Mouse (Mus musculus): ENCODE results near the gene Cers2. TPM values are rescaled to one million over a fixed set of nuclear protein-coding genes. Genes with fewer than 3 reads are reported as not detected.

The Cers2 gene
- polyA plus RNA-seq, 1 experiment from 2014 or later: 97.4 TPM

DNA sequence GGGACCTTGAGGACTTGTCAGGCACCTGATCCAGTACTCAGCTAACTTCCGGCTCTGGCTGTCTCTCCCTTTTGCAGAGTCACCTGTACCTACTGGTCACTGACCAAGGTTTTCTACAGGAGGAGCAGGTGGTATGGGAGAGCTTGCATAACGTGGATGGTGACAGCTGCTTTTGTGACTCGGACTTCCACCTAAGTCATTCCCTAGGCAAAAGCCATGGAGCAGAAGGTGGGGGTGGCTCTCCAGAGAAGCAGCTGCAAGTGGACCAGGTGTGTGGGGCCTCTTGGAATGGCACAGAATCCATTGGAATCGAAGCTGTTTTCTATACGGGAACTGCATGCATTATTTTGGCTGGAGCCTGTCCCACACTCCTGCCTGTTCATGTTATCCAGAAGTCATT lies 19.9 kb upstream of the Cers2 start:
- 88% methylated on average over 5 of the region's 5 CpGs for WGBS
- Histone ChIP-seq H3K36me3 (ENCODE audit: control insufficient read depth, insufficient read depth, low read length) (no peaks in the 10 kb centered on the region), H3K4me2 (ENCODE audit: low read length) (no peak overlapping the region), H3K4me1 (ENCODE audit: control insufficient read depth, insufficient read depth, low read depth, low read length) (no peaks in the 10 kb centered on the region), H3K27ac (ENCODE audit: low read depth, low read length) (no peak overlapping the region), H3K27me3 (replicated peaks; ENCODE audit: control insufficient read depth, insufficient read depth, low read length) (no peaks in the 10 kb centered on the region), H3K9me3 (ENCODE audit: control insufficient read depth, low read length) (no peaks in the 10 kb centered on the region), H3K9ac (ENCODE audit: low read depth, low read length) (no peak overlapping the region), H3K4me3 (ENCODE audit: low read length) (no peak overlapping the region)
- no peak for ATAC-seq

- WGBS: 84% methylated on average over 11 of the region's 11 CpGs
- Histone ChIP-seq H3K4me3 (ENCODE audit: low read length) (no peak overlapping the region), H3K27ac (ENCODE audit: low read depth, low read length) (no peak overlapping the region), H3K27me3 (replicated peaks; ENCODE audit: control insufficient read depth, insufficient read depth, low read length) (no peaks in the 10 kb centered on the region), H3K4me1 (ENCODE audit: control insufficient read depth, insufficient read depth, low read depth, low read length) (no peaks in the 10 kb centered on the region), H3K9ac (ENCODE audit: low read depth, low read length) (no peak overlapping the region), H3K36me3 (ENCODE audit: control insufficient read depth, insufficient read depth, low read length) (no peaks in the 10 kb centered on the region), H3K4me2 (ENCODE audit: low read length) (no peak overlapping the region), H3K9me3 (ENCODE audit: control insufficient read depth, low read length) (no peaks in the 10 kb centered on the region)
- no peak for ATAC-seq
Measured at GRCm38 (mm10) chr3:95295321-95296102, 19.1 kb upstream of the Cers2 start.

GRCm38 (mm10) chr3:95296103-95296469 lies 18.5 kb upstream of the Cers2 start:
- no peaks in the 10 kb centered on the region for H3K9me3 ChIP-seq (ENCODE audit: control insufficient read depth, low read length)
- whole genome bisulfite sequencing: 8% methylated on average over 5 of the region's 5 CpGs
- peak; percentile 38; the same call in 1 of the 2 replicates for ATAC-seq
- H3K27me3 ChIP-seq (replicated peaks; ENCODE audit: control insufficient read depth, insufficient read depth, low read length): no peaks in the 10 kb centered on the region
- no peak overlapping the region for H3K9ac ChIP-seq (ENCODE audit: low read depth, low read length)
- H3K4me2 ChIP-seq (ENCODE audit: low read length): no peak overlapping the region
- H3K36me3 ChIP-seq (ENCODE audit: control insufficient read depth, insufficient read depth, low read length): no peaks in the 10 kb centered on the region
- no peak overlapping the region for H3K4me3 ChIP-seq (ENCODE audit: low read length)
- H3K4me1 ChIP-seq (ENCODE audit: control insufficient read depth, insufficient read depth, low read depth, low read length): no peaks in the 10 kb centered on the region
- H3K27ac ChIP-seq (ENCODE audit: low read depth, low read length): peak overlapping the region; percentile 19; the same call in 1 of the 2 replicates

- Histone ChIP-seq H3K27ac (ENCODE audit: low read depth, low read length) (no peak overlapping the region), H3K27me3 (replicated peaks; ENCODE audit: control insufficient read depth, insufficient read depth, low read length) (no peaks in the 10 kb centered on the region), H3K36me3 (ENCODE audit: control insufficient read depth, insufficient read depth, low read length) (no peaks in the 10 kb centered on the region), H3K4me3 (ENCODE audit: low read length) (no peak overlapping the region), H3K9me3 (ENCODE audit: control insufficient read depth, low read length) (no peaks in the 10 kb centered on the region), H3K4me2 (ENCODE audit: low read length) (no peak overlapping the region), H3K4me1 (ENCODE audit: control insufficient read depth, insufficient read depth, low read depth, low read length) (no peaks in the 10 kb centered on the region), H3K9ac (ENCODE audit: low read depth, low read length) (no peak overlapping the region)
- 91% methylated on average over 7 of the region's 7 CpGs for WGBS
- ATAC-seq: no peak
Measured at GRCm38 (mm10) chr3:95298018-95298417, 16.6 kb upstream of the Cers2 start.

- no peak overlapping the region for H3K4me3 ChIP-seq (ENCODE audit: low read length)
- no peaks in the 10 kb centered on the region for H3K4me1 ChIP-seq (ENCODE audit: control insufficient read depth, insufficient read depth, low read depth, low read length)
- H3K27me3 ChIP-seq (replicated peaks; ENCODE audit: control insufficient read depth, insufficient read depth, low read length): no peaks in the 10 kb centered on the region
- H3K36me3 ChIP-seq (ENCODE audit: control insufficient read depth, insufficient read depth, low read length): no peaks in the 10 kb centered on the region
- 92% methylated on average over 3 of the region's 3 CpGs for WGBS
- H3K9ac ChIP-seq (ENCODE audit: low read depth, low read length): no peak overlapping the region
- no peak overlapping the region for H3K4me2 ChIP-seq (ENCODE audit: low read length)
- no peak overlapping the region for H3K27ac ChIP-seq (ENCODE audit: low read depth, low read length)
- H3K9me3 ChIP-seq (ENCODE audit: control insufficient read depth, low read length): no peaks in the 10 kb centered on the region
- no peak for ATAC-seq
Measured at GRCm38 (mm10) chr3:95301204-95301796, 13.3 kb upstream of the Cers2 start.

DNA sequence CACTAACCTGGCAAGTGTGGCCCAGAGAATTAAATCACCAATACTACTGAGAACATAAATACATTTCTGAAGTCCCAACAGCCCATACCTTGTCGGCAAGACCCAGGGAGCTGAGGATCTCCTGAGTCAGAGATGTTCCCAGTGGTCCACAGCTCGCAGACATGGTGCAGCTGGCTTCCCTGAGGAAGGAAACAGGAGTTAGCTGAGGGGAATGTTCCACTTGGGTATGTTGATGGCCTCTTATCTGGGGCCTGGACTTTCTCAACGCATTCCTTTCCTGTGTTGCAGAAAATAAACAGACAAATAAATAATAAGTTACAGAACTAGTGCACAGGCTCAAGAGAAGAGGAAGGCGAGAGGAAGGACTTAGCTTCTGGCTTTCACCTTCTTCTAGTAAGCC lies 8.3 kb upstream of the Cers2 start:
- H3K9ac ChIP-seq (ENCODE audit: low read depth, low read length): no peak overlapping the region
- ATAC-seq: no peak

GRCm38 (mm10) chr3:95307100-95307499 lies 7.5 kb upstream of the Cers2 start, which contains the start of gene Anxa9:
TSS of gene Anxa9 (minus strand) at chr3:95307176.
- H3K4me1 ChIP-seq (ENCODE audit: control insufficient read depth, insufficient read depth, low read depth, low read length): no peaks in the 10 kb centered on the region
- no peaks in the 10 kb centered on the region for H3K27me3 ChIP-seq (replicated peaks; ENCODE audit: control insufficient read depth, insufficient read depth, low read length)
- no peaks in the 10 kb centered on the region for H3K9me3 ChIP-seq (ENCODE audit: control insufficient read depth, low read length)
- H3K4me3 ChIP-seq (ENCODE audit: low read length): no peak within 1 kb of the TSS
- H3K4me2 ChIP-seq (ENCODE audit: low read length): no peak within 1 kb of the TSS
- no peak within 1 kb of the TSS for H3K9ac ChIP-seq (ENCODE audit: low read depth, low read length)
- 76% methylated on average over 7 of the region's 7 CpGs for WGBS
- no peaks in the 10 kb centered on the region for H3K36me3 ChIP-seq (ENCODE audit: control insufficient read depth, insufficient read depth, low read length)
- no peak within 1 kb of the TSS for H3K27ac ChIP-seq (ENCODE audit: low read depth, low read length)
- no peak for ATAC-seq

More for the DNA sequence above, 8.3 kb upstream of the Cers2 start:
- Histone ChIP-seq H3K27ac (ENCODE audit: low read depth, low read length) (no peak overlapping the region), H3K27me3 (replicated peaks; ENCODE audit: control insufficient read depth, insufficient read depth, low read length) (no peaks in the 10 kb centered on the region), H3K4me2 (ENCODE audit: low read length) (no peak overlapping the region), H3K4me1 (ENCODE audit: control insufficient read depth, insufficient read depth, low read depth, low read length) (no peaks in the 10 kb centered on the region), H3K36me3 (ENCODE audit: control insufficient read depth, insufficient read depth, low read length) (no peaks in the 10 kb centered on the region), H3K4me3 (ENCODE audit: low read length) (no peak overlapping the region), H3K9me3 (ENCODE audit: control insufficient read depth, low read length) (no peaks in the 10 kb centered on the region)
- 82% methylated on average over 4 of the region's 4 CpGs for WGBS

DNA sequence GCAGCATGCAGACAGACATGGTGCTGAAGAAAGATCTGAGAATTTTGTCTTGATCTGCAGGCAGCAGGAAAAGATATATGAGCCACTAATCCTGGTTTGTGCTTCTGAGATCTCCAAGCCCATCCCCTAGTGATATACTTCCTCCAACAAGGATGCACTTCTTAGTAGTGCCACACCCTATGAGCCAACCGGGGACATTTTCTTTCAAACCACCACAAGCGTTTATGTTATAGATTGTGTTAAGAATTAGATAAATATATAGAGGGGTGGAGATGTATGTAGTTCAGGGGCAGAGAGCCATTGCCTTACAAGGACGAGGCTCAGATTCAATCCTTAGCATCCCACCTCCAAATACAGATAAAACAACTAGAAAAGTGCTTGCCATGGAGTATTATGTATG lies 4.1 kb upstream of the Cers2 start:
- H3K27me3 ChIP-seq (replicated peaks; ENCODE audit: control insufficient read depth, insufficient read depth, low read length): no peaks in the 10 kb centered on the region
- 71% methylated on average over 3 of the region's 3 CpGs for WGBS
- no peak overlapping the region for H3K4me3 ChIP-seq (ENCODE audit: low read length)
- no peak for ATAC-seq
- no peak overlapping the region for H3K9ac ChIP-seq (ENCODE audit: low read depth, low read length)
- no peaks in the 10 kb centered on the region for H3K36me3 ChIP-seq (ENCODE audit: control insufficient read depth, insufficient read depth, low read length)
- no peaks in the 10 kb centered on the region for H3K9me3 ChIP-seq (ENCODE audit: control insufficient read depth, low read length)
- H3K27ac ChIP-seq (ENCODE audit: low read depth, low read length): no peak overlapping the region
- H3K4me1 ChIP-seq (ENCODE audit: control insufficient read depth, insufficient read depth, low read depth, low read length): no peaks in the 10 kb centered on the region
- H3K4me2 ChIP-seq (ENCODE audit: low read length): no peak overlapping the region

GRCm38 (mm10) chr3:95310968-95311882 lies 3.4 kb upstream of the Cers2 start:
- Histone ChIP-seq H3K36me3 (ENCODE audit: control insufficient read depth, insufficient read depth, low read length) (no peaks in the 10 kb centered on the region), H3K4me1 (ENCODE audit: control insufficient read depth, insufficient read depth, low read depth, low read length) (peaks cover 5% of the 10 kb centered on the region), H3K4me3 (ENCODE audit: low read length) (no peak overlapping the region), H3K4me2 (ENCODE audit: low read length) (no peak overlapping the region), H3K27ac (ENCODE audit: low read depth, low read length) (no peak overlapping the region), H3K9me3 (ENCODE audit: control insufficient read depth, low read length) (no peaks in the 10 kb centered on the region), H3K27me3 (replicated peaks; ENCODE audit: control insufficient read depth, insufficient read depth, low read length) (no peaks in the 10 kb centered on the region), H3K9ac (ENCODE audit: low read depth, low read length) (no peak overlapping the region)
- 62% methylated on average over 9 of the region's 9 CpGs for WGBS
- no peak for ATAC-seq

All from hindbrain, embryonic 16.5 days (tissue).